Mouse (Mus musculus) lung, adult 10 weeks (tissue): ENCODE results near the gene Chaf1a. TPM values are rescaled to one million over a fixed set of nuclear protein-coding genes. Genes with fewer than 3 reads are reported as not detected.

ENCODE experiments used
- polyA plus RNA-seq: library from polyadenylated mRNA; stranded (reverse); fragments of 350-450 nt; fragmentation: Illumina TruSeq; extraction: RNeasy Lipid Tissue Mini Kit (QIAGEN cat#74804); gene quantifications from one replicate; pipeline ENCODE4 v1.2.3, GENCODE M21; 2014; ENCODE audit warnings: low read depth, low replicate concordance; ENCODE audit not compliant: insufficient read depth

Gene Chaf1a
- 1.4 TPM for polyA plus RNA-seq

GRCm38 (mm10) chr17:56040030-56040856, at the start of gene Chaf1a:
TSS of gene Chaf1a (plus strand) at chr17:56040439.

DNA sequence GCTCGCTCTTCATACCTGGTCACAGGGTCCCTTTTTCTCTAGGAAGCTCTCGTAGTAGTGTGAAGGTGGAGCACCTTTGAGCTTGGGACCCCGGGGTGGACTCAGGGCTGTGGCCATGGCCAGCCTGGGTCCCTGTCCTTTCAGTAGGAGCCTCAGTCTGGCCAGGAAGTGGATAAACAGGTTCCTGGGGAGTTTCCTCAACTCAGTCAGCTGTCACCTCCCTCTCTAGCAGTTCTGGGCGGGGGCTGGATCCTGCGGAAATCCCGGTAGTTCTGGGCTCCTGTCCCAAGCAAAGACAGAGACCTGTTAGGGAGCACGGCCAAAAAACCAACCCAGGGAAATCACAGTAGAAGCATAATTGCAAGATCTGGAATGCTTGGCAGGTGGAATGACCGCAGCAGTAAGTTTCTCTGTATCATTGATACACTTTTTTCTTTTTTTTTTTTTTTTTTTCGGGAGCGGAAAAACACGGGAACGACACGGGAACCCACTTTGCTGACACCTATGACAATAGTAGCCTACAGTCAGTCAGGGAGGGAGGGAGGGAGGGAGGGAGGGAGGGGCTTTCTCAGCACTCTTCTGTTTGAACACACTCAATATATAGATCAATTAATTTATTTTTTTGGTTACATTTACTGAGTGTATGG, 34.7 kb upstream of the Chaf1a start, which contains the start of the genes Stap2 and Mpnd:
Gene Stap2 (minus strand): TSS at position 170 of the 647 bp plus-strand sequence.
Gene Mpnd (plus strand): TSS at position 297 of the 647 bp plus-strand sequence.

DNA sequence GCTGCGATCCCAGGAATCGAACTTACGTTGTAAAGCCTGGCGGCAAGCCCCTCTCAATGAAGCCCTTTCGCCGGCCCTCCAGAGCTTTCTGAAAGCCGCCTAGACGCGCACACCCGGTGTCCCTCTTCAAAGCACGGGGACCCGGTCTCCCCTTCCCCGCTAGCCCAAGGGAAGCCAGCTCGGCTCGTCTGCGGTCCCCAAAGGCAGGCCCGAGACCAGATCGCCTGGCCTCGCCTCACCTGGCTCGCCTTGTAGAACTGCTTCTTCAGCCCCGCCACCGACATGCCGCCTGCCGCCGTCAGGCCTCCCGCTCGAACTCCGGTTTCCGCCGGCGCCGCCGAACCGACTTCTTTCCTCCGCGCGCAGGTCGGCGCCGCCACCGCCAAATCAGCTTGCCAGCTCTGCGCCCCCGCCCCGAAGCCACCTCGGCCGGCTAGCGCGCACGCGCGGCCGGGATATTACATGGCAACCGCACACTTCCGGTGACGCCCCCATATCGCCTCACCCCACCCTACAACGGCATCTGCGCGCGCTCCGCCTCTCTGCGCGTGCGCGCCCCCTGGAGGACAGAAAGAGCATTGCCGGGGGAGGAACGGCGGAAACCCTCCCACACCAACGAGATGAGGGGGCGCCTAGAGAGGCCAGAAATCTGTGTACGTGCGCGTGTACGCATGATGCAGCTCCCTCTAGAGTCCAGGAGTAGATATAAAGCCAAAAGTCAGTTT, 3.9 kb upstream of the Chaf1a start, which contains the start of gene Sh3gl1:
Gene Sh3gl1 (minus strand): TSS at position 460 of the 725 bp plus-strand sequence.

GRCm38 (mm10) chr17:56074827-56075208, 34.6 kb downstream of the Chaf1a start, which contains the start of gene Ubxn6:
TSS of gene Ubxn6 (minus strand) at chr17:56075028.

DNA sequence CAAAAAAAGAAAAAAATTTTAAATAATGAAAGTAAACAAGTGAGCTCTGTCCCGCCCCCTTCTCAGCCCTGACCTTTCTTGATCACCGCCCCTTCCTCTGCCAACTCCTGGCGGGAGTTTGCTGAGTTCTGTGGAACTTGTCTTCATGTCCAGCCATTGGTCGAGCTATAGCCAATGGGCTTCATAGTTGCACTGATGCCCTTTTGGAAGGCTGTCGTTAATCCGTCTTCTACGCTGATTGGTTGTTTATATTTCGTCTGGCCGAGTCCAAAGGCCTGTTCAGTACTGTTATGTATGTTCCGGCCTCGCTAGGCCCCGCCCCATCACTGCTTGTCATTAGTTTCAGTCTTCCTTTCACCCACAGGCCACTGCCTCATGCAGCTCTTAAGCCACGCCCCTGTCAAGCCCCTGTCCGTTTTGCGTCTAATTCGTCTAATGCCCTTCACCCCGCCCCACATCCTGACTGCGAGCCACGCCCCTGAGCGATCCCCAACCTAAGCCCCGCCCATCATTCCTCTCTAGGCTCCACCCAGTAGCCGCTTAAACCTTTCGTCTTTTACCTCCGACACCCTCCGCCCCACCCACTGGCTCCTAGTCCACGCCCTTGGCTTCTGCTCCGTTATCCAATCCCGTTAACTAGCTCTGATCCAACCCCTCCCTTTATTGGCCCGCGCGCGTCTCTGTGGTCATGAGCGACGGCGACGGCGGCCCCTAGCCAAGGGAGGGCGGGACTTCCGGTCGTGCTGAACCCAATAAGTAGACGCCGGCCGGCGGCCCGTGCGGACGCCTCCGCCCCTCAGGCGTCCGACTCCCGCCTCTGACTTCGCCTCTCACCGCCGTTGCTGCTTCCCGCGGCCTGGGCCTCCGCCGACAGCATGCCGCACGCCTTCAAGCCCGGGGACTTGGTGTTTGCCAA, 38.9 kb downstream of the Chaf1a start, which contains the start of gene Hdgfl2:
Gene Hdgfl2 (plus strand): TSS at position 755 of the 916 bp plus-strand sequence.

GRCm38 (mm10) chr17:56109219-56110051, 69.2 kb downstream of the Chaf1a start, which contains the start of gene Plin4:
TSS of gene Plin4 (minus strand) at chr17:56109803.

DNA sequence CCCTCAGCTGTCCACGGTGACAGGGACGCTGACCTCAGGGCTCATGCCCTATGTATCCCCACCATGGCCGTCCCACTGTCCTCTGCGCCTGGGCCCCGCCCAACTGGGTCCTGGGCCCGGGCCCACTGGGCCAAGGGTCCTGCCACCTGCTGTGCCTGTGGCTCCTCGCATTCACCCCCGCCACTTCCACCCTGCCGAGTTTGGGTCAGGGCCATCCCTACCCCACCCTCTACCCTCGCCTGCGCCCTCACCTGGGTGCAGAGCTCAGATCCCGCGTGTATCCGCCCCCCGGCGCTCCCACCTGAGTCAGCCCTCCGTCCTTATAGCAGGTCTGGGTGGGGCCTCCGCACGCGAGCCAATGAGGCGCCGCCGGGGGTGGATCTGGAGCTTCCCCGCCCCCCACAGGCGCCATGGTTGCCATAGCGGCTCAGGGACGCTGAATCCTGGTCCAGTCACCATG, 77.0 kb downstream of the Chaf1a start, which contains the start of gene Plin5:
Gene Plin5 (minus strand): TSS at position 346 of the 460 bp plus-strand sequence.

GRCm38 (mm10) chr17:56121826-56122225, 81.6 kb downstream of the Chaf1a start, which contains the start of gene Lrg1:
TSS of gene Lrg1 (minus strand) at chr17:56122001.

Other genes starting within 250 kb of the Chaf1a start
- gene Zfp119a, start 161.5 kb upstream of the Chaf1a start, polyA plus RNA-seq, result 4.2 TPM
- gene Zfp959, start 148.3 kb upstream of the Chaf1a start, polyA plus RNA-seq, result 10.6 TPM
- 6.3 TPM for gene Zfp119b, start 90.9 kb upstream of the Chaf1a start, polyA plus RNA-seq
- 3.7 TPM for gene Ebi3, start 87.8 kb upstream of the Chaf1a start, polyA plus RNA-seq
- 11.8 TPM for gene Yju2, start 81.3 kb upstream of the Chaf1a start, polyA plus RNA-seq
- 0.27 TPM for gene Shd, start 70.0 kb upstream of the Chaf1a start, polyA plus RNA-seq
- gene Fsd1, start 53.9 kb upstream of the Chaf1a start, polyA plus RNA-seq, result not detected
- 24.8 TPM for gene Stap2, start 34.9 kb upstream of the Chaf1a start, polyA plus RNA-seq
- 46.4 TPM for gene Mpnd, start 34.7 kb upstream of the Chaf1a start, polyA plus RNA-seq
- gene Sh3gl1, start 3.8 kb upstream of the Chaf1a start, polyA plus RNA-seq, result 29.8 TPM
- gene Ubxn6, start 34.6 kb downstream of the Chaf1a start, polyA plus RNA-seq, result 44.7 TPM
- gene Hdgfl2, start 39.2 kb downstream of the Chaf1a start, polyA plus RNA-seq, result 35.9 TPM
- 8.1 TPM for gene Plin4, start 69.4 kb downstream of the Chaf1a start, polyA plus RNA-seq
- gene Plin5, start 77.2 kb downstream of the Chaf1a start, polyA plus RNA-seq, result 2.9 TPM
- gene Lrg1, start 81.6 kb downstream of the Chaf1a start, polyA plus RNA-seq, result 77.3 TPM
- gene Sema6b, start 99.9 kb downstream of the Chaf1a start, polyA plus RNA-seq, result 3.0 TPM
- 1.7 TPM for gene Tnfaip8l1, start 122.0 kb downstream of the Chaf1a start, polyA plus RNA-seq
- gene Mydgf, start 143.5 kb downstream of the Chaf1a start, polyA plus RNA-seq, result 53.7 TPM
- 16.6 TPM for gene Dpp9, start 178.5 kb downstream of the Chaf1a start, polyA plus RNA-seq
- gene Fem1a, start 216.4 kb downstream of the Chaf1a start, polyA plus RNA-seq, result 9.4 TPM
- 6.8 TPM for gene Ticam1, start 236.3 kb downstream of the Chaf1a start, polyA plus RNA-seq